Mouse (Mus musculus) cerebellum, adult 2 months (tissue): ENCODE data around the gene Tbce. TPM values are rescaled to one million over a fixed set of nuclear protein-coding genes. Genes with fewer than 3 reads are reported as not detected.
"Not testable (repeated sequence)": the region's sequence is repeated elsewhere in the genome, so short reads cannot be mapped to it uniquely, and the experiment has no call there.

ENCODE experiments used
- DNase-seq, 2 experiments: peaks; one replicate each; pipeline ENCODE4 v3.0.0; 2021
- H3K27ac ChIP-seq: fragments of 200-500 bp; 2 replicates; pipeline ENCODE4 v1.5.1; 2012; ENCODE audit warnings: low read length, control low read depth, inconsistent platforms; ENCODE audit not compliant: insufficient read depth
- H3K27me3 ChIP-seq: fragments of 200-500 bp; 2 replicates; pipeline ENCODE4 v1.6.1; 2012; ENCODE audit warnings: inconsistent platforms, mild to moderate bottlenecking, low read length, moderate library complexity; ENCODE audit not compliant: control insufficient read depth, insufficient read depth
- H3K4me1 ChIP-seq: fragments of 200-500 bp; 2 replicates; pipeline ENCODE4 v1.6.1; 2011; ENCODE audit warnings: low read length; ENCODE audit not compliant: control insufficient read depth, insufficient read depth
- H3K4me3 ChIP-seq: fragments of 200-500 bp; replicated peaks from 2 replicates; pipeline ENCODE3; 2011; ENCODE audit warnings: mild to moderate bottlenecking, low read depth, low read length, control low read depth; ENCODE audit not compliant: insufficient read depth
- CTCF ChIP-seq: fragments of 200-500 bp; IDR thresholded peaks from 2 replicates; pipeline ENCODE4 v1.5.1; 2011; ENCODE audit warnings: low read depth, mild to moderate bottlenecking, control low read depth, low read length, moderate library complexity, borderline replicate concordance; ENCODE audit not compliant: insufficient read depth
- POLR2A ChIP-seq: fragments of 200-500 bp; IDR thresholded peaks from 2 replicates; pipeline ENCODE4 v1.6.1; 2011; ENCODE audit warnings: low read length, control low read depth, borderline replicate concordance; ENCODE audit not compliant: insufficient read depth
- WGBS: fragments of 180-500 bp; shearing (Covaris S2); methylation state at CpG from one replicate; pipeline ENCODE4 v1.1.7; 2018; 5-methylcytosine and 5-hydroxymethylcytosine counted together
- polyA plus RNA-seq: library from polyadenylated mRNA; depleted of rRNA; stranded (reverse); fragments of >200 nt; gene quantifications from 2 replicates; pipeline ENCODE4 v1.2.3, GENCODE M21; 2012

Tbce gene
- polyA plus RNA-seq, 1 experiment, result 149 TPM

DNA sequence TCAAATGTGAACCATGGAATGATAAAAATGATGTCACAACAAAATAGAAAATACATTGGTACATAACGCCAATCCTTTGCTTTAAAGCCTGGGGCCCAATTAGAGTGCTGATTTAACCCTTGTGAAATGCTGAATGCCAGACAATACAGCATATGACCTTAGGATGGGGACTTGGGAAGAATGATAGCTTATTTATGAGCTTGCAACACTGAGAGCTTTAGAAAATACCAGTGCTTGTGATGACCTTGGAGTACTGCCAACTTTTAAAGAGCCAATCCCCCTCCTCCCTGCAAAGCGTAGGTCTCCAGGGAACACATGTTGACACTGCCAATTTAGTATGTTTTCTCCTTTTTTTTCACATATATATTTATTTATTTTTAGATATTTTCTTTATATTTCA lies 36.7 kb downstream of the Tbce start:
- Histone ChIP-seq H3K4me1 (no peaks in the 10 kb centered on the region), H3K27me3 (no peaks in the 10 kb centered on the region), H3K27ac (no peak overlapping the region), H3K4me3 (no peak overlapping the region)
- no peak for DNase-seq
- TF ChIP-seq POLR2A, result no peak
- no peak for TF ChIP-seq CTCF
- 67% methylated on average over 2 of the region's 2 CpGs for WGBS

DNA sequence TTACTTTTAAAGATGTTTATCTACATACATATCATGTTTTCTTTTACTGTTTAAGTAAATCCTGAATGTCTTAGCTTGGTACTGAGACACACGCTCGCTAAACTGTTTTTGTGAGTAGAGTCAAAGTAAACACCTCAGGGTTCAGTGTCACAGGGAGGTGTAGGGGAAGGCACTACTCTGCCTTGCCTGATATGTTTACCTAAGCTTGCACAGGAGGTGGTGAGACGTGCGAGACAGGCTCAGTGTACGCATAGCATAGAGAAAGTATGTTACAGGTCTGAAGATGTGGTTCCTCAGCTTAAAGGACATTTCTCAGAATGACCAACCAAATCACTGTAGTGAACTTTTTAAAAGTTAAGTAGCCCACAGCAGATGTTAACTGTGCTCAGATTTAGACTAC lies 42.0 kb downstream of the Tbce start:
- Histone ChIP-seq H3K4me1 (no peaks in the 10 kb centered on the region), H3K4me3 (no peak overlapping the region), H3K27me3 (no peaks in the 10 kb centered on the region), H3K27ac (no peak overlapping the region)
- 95% methylated on average over 5 of the region's 5 CpGs for WGBS
- no peak for DNase-seq
- TF ChIP-seq CTCF (no peak), POLR2A (no peak)

DNA sequence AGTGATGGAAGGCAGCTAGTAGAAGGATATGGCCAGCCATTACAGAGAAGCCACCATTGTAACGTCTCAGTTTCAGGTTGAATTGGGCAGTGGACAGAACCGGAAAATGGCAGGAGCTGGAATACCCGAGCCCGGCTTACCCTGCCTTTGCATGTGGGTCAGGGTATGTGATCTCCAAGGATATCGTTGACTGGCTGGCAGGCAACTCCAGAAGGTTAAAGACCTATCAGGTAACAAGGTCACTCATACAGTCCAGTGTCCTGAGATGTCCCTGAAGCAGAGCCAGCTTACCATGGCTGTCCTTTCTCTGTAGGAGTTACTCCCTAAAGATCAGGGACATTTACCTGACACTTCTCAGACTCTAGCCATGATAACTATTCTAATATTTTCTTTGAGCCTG lies 44.4 kb downstream of the Tbce start:
- Histone ChIP-seq H3K27me3 (no peaks in the 10 kb centered on the region), H3K27ac (no peak overlapping the region), H3K4me1 (no peaks in the 10 kb centered on the region), H3K4me3 (no peak overlapping the region)
- 92% methylated on average over 5 of the region's 5 CpGs for WGBS
- TF ChIP-seq POLR2A (no peak), CTCF (no peak)
- no peak for DNase-seq

DNA sequence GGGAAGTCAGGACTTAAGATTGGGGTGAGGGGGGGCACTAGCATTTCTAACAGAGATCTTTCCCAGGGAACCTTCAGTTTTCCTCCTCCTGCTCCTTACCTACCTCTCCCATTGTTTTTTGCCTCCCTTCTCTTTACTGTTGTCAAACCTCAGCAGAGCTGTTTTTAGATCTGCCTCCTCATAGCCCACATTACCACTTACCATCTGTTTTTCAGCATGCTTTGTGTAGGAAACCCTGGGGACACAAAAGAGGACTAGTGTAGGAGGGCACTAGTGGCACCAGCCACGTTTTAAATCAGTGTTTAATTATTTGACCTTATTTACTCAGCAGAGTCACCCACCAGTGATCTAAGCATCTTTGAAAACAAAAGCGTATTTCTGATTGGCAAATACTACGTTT lies 46.4 kb downstream of the Tbce start:
- WGBS, result 69% methylated on average over 3 of the region's 3 CpGs

DNA sequence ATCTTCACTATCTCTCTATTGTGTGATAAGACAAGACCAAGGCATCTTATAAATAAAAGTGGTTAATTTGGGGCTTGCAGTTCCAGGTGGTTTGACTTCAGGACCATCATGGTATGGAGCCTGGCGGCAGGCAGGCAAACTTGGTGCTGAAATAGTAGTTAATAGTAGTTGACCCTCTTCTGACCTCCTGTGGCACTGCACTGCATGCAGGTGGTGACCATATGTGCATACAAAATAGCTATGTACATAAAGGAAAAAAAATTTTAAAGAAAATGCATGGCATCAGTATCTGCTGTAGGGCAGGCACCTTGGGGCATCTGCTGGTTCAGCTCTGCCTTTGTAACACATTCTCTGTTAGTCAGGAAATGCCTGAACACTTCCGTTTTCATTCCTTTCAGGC lies 49.0 kb downstream of the Tbce start:
- WGBS, result 79% methylated on average over 2 of the region's 2 CpGs

More for the DNA sequence above, 46.4 kb downstream of the Tbce start:
- no peaks in the 10 kb centered on the region for H3K27me3 ChIP-seq
- no peak for TF ChIP-seq POLR2A
- H3K4me1 ChIP-seq, result no peaks in the 10 kb centered on the region; the same call in 1 of the 2 replicates
- no peak overlapping the region for H3K27ac ChIP-seq
- no peak overlapping the region for H3K4me3 ChIP-seq
- DNase-seq, result no peak

DNA sequence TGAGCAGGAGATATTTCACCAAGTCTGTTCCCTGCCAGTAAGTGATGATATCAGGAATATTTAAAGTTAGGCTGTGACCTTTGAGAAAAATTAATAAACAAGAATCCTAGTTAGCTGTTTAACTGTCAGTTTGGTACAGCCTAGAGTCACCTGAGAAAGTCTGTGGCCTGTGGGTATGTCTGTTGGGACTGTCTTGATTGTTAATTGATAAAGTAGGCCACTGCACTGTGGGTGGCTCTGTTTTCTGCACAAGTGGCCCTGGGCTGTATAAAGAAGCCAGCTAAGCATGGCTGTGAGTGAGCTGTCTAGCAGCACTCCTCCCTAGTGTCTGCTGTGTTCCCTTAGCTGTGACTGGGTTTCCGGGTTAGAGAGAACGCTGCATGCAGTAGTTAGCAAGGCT lies 50.3 kb downstream of the Tbce start:
- no peak overlapping the region for H3K27ac ChIP-seq
- no peaks in the 10 kb centered on the region; the same call in 1 of the 2 replicates for H3K4me1 ChIP-seq
- H3K27me3 ChIP-seq, result no peaks in the 10 kb centered on the region
- no peak for TF ChIP-seq POLR2A
- TF ChIP-seq CTCF, result no peak
- no peak overlapping the region for H3K4me3 ChIP-seq
- WGBS, result 79% methylated on average over 2 of the region's 2 CpGs
- DNase-seq, result no peak

More for the DNA sequence above, 49.0 kb downstream of the Tbce start:
- Histone ChIP-seq H3K27ac (no peak overlapping the region), H3K27me3 (no peaks in the 10 kb centered on the region), H3K4me1 (no peaks in the 10 kb centered on the region; the same call in 1 of the 2 replicates), H3K4me3 (no peak overlapping the region)
- TF ChIP-seq POLR2A (no peak), CTCF (no peak)
- no peak for DNase-seq

DNA sequence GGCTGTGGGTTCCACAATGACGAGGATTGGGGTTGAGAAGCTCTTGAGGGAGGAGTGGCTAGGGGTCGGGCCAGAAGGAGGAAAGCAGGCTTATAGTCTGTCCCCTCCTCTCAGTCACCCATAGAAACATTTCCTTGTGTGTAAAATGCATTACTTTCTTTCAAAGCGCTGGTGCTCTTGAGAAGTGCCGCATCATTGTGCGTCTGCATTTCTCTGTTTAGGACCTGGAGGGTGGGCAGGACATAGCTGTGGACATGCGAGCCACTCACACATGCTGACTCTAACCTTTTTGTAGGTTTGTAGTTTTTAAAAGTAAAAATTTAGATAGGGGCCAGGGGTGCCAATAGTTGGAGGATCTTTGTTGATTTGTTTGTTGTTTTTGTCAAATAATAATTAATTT lies 55.9 kb downstream of the Tbce start:
- H3K27ac ChIP-seq, result no peak overlapping the region
- 89% methylated on average over 6 of the region's 6 CpGs for WGBS
- no peak for DNase-seq
- no peak overlapping the region for H3K4me3 ChIP-seq
- no peaks in the 10 kb centered on the region for H3K4me1 ChIP-seq
- H3K27me3 ChIP-seq, result no peaks in the 10 kb centered on the region
- TF ChIP-seq CTCF (no peak), POLR2A (no peak)

DNA sequence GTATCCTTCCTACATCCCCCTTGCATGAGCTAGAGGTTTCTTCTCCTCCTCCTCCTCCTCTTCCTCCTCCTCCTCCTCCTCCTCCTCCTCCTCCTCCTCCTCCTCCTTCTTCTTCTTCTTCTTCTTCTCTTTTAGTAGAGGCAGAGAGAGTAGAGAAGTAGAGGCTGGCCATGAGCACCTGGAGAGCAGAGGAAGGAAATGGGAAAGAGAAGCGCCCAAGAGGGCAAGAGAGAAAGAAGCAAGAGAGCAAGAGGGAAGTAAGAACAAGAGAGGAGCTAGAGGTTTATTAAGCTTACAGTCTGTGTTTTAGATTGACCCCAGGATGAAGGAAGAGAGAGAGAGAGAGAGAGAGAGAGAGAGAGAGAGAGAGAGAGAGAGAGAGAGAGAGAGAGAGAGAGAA lies 57.6 kb downstream of the Tbce start:
- not testable (repeated sequence) for H3K4me3 ChIP-seq, H3K4me1 ChIP-seq, H3K27me3 ChIP-seq, DNase-seq, H3K27ac ChIP-seq
- 45% methylated on average over 1 of the region's 1 CpGs for WGBS

DNA sequence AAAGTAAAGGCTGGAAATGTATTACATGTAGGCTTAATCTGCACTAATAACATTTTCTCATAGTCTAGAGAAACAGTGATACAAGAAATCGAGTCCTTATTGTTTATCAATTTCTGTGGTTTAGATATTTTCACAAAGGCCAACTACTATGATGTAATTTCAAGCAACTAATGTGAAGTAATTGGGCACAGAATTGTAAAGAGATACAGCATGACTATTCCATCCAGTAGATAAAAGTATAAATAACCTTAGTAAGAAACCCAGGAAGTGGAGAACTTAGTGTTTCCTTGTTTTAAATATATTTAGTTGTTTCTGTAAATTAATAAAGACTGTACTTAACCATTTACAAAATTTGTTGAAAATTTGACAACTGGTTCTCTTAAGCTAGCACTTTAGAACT lies 69.6 kb downstream of the Tbce start:
- no peak overlapping the region for H3K4me3 ChIP-seq
- no peak for DNase-seq
- 95% methylated on average over 1 of the region's 1 CpGs for WGBS
- no peak for TF ChIP-seq CTCF
- no peak for TF ChIP-seq POLR2A
- H3K27me3 ChIP-seq, result no peaks in the 10 kb centered on the region
- H3K4me1 ChIP-seq, result no peaks in the 10 kb centered on the region
- no peak overlapping the region for H3K27ac ChIP-seq
